Mouse (Mus musculus): ENCODE results near the gene Itih5.

Gene Itih5

DNA sequence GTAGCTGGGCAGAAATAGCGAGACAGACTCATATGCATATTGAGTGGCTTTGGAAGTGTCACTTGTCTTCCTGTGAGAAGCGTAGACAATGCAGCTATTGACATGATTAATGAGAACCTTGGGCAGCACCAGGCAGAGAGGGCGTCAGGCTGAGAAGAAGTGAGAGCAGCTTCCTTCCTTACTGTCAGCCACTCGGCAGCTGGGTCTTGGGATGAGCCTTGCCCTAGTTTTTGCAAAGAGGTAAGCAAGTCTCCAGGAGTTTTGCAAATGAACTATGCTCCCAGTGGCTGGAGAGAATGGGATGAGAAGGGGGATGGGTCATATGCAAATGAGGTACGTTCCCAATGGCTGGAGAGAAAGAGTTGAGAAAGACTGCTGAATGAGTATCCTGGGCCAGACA, 109.4 kb downstream of the Itih5 start:
- DNase-seq (ENCODE audit: low spot score), result no peak

DNA sequence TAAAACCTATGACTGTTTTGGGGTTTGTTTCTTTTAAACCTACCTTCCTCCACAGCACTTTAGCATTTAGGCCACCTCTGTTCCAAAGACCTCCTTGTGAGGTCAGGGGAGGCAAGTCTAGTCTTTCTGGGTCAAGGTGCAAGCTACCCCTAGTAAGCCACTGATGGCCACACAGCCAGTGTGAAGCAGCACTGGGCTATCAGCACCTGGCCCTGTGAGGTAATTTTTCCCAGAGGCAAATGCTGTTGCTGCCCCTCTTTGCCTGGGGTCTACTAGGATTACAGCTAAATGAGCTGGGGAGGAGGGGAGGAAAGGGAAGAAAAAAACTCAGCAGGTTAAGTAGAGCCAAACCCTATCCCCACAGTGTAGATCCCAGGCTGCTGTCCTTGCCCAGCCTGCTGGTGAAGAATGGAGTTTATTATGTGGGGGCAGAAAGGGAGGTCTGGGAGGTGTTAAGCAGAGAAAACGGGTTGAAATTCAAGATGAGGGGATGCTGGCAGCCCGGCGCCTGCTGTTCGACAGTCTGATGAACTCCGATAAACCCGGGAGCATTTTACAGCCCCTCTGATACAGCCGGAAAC, 110.6 kb downstream of the Itih5 start:
- no peak for DNase-seq (ENCODE audit: low spot score)

- DNase-seq (ENCODE audit: low spot score), result no peak
Measured at GRCm38 (mm10) chr2:10265881-10266280, 112.5 kb downstream of the Itih5 start.

GRCm38 (mm10) chr2:10272604-10273115, 119.3 kb downstream of the Itih5 start:
- no peak for DNase-seq (ENCODE audit: low spot score)

DNA sequence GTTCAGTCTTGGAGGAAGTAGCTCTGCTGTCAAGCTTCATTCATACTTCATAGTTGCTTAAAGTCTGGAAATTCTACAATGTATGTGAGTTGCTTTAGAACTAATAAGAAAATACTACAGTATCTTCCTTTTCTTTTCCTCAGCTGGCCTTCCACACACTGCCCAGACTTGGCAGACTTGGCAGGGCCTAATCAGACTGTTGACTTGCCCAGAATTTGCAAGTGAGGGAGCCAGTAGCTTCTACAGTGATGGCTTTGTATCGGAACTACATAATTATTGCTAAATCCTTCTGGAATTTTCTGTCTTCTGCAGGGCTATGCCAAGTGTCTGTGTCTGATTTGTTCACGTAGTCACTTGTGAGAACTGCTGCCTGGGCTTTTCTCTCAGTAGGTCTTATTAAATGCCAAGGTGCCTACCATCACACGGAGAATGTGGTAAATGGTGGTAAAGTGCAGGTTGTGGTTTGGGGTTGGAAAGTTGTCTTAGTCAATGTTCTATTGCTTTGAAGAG, 120.2 kb downstream of the Itih5 start:
- no peak for DNase-seq (ENCODE audit: low spot score)

- peak; percentile 69 for DNase-seq (ENCODE audit: low spot score)
Measured at GRCm38 (mm10) chr2:10276194-10276593, 122.8 kb downstream of the Itih5 start.

DNA sequence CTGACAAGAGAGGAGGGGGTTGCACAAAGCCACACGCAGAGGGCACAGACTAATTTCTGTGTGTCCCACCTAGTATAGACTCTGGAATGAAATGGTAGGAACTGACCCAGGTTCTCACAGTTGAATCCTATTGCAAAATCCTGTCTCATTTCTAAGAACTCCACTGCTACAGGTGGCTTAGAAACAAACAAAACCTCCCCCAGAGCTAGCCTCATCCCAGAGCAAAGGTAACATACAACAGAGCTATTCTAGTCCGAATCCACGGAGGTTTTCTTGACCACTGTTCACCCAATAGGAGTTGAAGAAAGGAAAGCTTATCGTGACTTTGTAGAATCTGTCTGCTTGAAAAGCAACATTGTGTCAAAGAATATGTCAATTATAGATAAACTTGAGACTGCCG, 130.3 kb downstream of the Itih5 start:
- no peak for DNase-seq (ENCODE audit: low spot score)

DNA sequence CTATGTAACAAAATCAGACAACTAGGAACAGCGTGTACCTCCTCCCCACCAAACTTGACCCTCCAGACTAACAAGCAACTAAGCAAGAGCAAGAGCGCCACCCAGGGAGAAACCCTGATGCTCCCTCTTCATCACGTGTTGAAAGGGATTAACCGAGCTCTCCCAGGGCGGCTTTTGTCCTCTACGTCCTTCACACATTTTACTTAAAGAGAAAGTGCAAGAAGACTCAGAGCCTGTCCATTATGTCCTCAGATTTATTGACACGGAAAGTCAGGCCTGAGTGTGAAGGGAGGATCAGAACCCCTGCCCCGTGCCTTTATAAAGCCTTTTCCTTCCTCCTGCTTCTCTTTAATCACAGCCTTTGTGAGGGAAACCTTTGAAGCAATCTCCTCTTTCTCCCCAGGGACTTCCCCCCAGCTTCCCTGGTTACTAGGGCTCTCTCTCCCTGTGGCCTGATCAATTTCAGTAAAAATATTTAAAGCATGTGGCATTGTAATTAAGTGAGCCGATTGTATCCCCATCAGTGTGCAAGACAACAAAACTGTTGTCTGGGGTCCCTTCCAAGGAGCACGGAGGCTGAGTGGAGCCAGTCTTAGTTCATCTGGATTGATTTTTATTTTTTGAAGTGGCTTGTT, 131.4 kb downstream of the Itih5 start:
- DNase-seq (ENCODE audit: low spot score), result peak; percentile 90

GRCm38 (mm10) chr2:10285975-10286374, 132.6 kb downstream of the Itih5 start:
- DNase-seq (ENCODE audit: low spot score), result no peak

- peak; percentile 78 for DNase-seq (ENCODE audit: low spot score)
Measured at GRCm38 (mm10) chr2:10288142-10288831, 134.9 kb downstream of the Itih5 start.

DNA sequence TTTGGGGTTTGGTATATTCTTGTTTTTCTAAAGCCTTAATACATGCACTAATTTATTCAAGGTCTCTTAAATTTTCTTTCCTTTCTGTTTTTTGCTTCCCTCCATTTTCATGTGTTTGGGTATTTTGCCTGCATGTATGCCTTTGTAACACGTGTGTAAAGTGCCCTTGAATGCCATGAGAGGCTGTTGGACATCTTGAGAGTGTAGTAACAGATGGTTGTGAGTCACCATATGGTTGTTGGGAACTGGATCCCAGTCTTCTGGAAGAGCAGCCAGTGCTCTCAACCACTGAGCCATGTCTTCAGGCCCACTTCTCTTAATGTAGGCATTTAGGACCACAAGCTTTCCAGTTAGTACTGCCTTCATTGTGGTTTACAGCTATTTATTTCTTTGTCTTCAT, 135.5 kb downstream of the Itih5 start:
- no peak for DNase-seq (ENCODE audit: low spot score)

DNA sequence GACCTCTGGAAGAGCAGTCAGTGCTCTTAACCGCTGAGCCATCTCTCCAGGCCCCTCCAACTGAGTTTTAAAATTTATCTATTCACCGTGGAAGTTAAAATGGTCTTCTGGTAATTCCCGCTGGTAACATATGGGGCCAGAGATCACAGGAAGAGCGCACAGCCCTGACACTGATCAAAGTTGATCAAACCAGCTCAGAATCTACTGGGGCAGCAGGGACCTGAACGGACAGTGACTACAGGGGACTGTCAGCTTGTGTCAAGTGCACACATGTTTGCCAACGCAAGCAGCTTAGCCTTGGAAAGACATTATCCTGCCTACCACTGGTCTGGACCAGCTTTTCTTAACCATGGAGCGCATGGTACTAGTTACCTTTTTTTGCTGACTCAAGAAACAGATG, 136.7 kb downstream of the Itih5 start:
- no peak for DNase-seq (ENCODE audit: low spot score)

DNA sequence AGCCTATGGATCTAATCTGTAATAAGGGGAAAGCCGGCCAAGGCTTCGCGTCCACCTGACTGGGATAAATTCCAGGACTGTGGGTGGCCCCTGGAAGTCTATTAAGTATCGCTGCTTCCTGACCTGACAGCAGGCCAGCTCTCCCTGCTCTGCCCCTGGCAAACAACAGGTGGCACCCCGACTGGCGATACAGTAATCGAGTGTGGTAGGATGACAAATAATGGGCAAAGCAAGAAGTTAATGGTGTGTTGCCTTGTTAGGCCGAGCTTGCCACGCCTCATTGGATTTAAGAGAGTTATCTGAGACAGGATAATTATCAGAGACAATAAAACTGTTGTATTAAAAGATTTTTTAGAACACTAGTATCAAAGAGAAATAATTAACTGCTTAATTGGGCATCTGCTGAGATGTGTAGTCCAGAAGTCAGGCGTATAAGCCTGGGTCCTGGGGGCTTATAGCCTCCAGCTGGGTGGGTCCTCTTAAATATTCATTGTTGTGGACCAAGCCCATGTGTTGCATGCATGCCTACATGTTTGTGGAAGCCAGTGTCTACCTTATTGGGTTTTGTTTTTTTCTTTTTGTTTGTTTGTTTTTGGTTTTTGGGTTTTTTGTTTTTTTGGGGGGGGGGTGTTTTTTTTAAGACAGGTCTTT, 140.3 kb downstream of the Itih5 start:
- DNase-seq (ENCODE audit: low spot score), result no peak

DNA sequence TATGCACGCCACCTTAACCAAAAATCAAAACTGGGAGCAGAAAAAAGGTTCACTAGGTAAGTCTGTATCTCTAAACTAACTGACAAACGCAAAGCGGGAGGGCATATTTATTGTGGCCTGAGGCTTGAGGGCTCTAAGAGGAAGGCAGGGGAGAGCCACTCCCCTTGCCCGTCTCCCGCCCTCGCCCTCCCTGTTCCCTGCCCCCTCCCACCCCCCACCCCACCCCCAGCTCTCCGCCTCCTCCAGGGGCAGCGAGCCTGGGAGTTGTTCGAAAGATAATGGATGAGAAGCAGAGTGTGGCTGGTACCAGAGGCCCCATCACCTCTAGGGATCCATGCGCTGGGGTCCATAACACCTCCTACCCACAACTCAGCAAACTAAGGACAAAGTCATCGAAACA, 142.5 kb downstream of the Itih5 start:
- DNase-seq (ENCODE audit: low spot score), result no peak

DNA sequence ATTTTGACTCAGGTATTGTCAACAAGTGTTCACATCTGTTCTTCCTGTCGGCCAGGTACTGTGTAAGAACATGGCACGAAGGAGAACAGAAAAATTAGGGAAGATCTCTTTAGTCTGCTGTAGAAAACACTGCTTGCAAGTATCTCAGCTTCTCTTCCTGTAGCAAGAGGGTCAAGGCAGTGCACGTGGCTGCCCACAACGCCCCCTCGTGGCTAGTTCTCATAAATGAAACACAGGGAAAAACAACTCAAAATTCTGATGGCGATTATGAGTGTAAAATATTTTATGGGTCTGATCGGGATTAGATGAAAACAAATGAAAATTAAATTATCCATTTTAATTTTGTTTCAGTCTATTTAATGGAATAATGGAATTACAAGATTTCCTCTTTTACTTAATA, 146.9 kb downstream of the Itih5 start:
- peak; percentile 73 for DNase-seq (ENCODE audit: low spot score)

DNA sequence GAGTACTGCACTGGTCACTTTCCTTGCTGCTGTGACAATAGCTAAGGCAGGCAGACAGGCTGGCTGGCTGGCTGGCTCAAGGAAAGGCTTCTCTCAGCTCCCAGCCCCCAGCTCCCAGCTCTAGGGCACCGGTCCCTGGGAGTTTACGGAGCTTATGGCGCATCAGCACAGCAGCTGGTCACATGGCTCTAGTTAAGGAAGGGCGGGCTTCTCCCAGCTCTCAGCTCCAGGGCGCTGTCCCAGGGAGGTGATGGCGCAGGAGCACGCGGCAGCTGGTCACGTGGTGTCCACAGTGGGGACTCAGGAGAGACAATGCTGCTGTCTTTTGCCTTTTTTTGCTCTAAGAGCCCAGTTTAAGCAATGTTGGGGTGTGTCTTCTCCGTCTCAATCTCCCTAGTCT, 147.4 kb downstream of the Itih5 start:
- DNase-seq (ENCODE audit: low spot score), result peak; percentile 52

GRCm38 (mm10) chr2:10301391-10301790, 148.0 kb downstream of the Itih5 start:
- no peak for DNase-seq (ENCODE audit: low spot score)

- DNase-seq (ENCODE audit: low spot score), result no peak
Measured at GRCm38 (mm10) chr2:10301997-10302396, 148.6 kb downstream of the Itih5 start.

GRCm38 (mm10) chr2:10304911-10305310, 151.5 kb downstream of the Itih5 start:
- DNase-seq (ENCODE audit: low spot score), result no peak
